Comparison of ENCODE assay signal across 24 mouse cellular contexts in the genomic region with DNA sequence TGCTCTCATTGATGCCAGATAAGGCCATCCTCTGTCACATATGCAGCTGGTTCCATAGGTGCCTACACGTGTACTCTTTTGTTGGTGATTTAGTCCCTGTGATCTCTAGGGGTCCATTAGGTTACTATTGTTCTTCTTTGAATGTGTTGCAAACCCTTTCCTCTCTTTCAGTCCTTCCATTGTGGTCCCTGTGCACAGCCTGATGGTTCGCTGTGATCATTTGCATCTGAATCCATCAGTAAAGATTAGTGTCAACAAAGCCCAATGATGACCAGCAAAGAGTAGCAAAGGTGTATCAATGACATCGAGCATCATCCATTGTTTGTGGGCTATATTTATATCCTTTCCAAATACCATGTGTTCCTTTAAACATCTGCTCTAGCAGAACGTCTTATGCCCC.
DNase-seq lines count a peak whose midpoint lies in the region; ATAC-seq and TF ChIP-seq lines count a peak whose summit lies in the region.
"Had no signal": no experiment of that assay in that cellular context is flagged by ENCODE, and none has a peak within 500 bp of the region (broad histone marks: within the 10 kb centered on the region; RNA-seq: fewer than 3 reads in every experiment).

No protein-coding gene starts in this region.

- no peak; the same call in 1 of the 2 replicates for ATAC-seq in midbrain, embryonic 11.5 days (ENCODE audit: low FRiP score)
- ATAC-seq in midbrain, postnatal 0 days (ENCODE audit: low FRiP score), result no peak
- ATAC-seq in hindbrain, embryonic 13.5 days (ENCODE audit: low FRiP score), result no peak
- ATAC-seq: activated CD4-positive, CD25-positive, alpha-beta regulatory T cell, adult 4 months; CD4-positive, CD25-positive, alpha-beta regulatory T cell, adult 4 months; forebrain, embryonic 13.5 days; forebrain, embryonic 15.5 days; forebrain, postnatal 0 days; Patski had no signal

- no peaks in the 10 kb centered on the region for H3K27me3 ChIP-seq in midbrain, embryonic 11.5 days (ENCODE audit: control insufficient read depth, insufficient read depth, low read length)
- H3K27me3 ChIP-seq in midbrain, postnatal 0 days (ENCODE audit: insufficient read depth, low read length), result no peaks in the 10 kb centered on the region
- no peaks in the 10 kb centered on the region for H3K27me3 ChIP-seq in hindbrain, embryonic 13.5 days
- H3K27me3 ChIP-seq: CH12.LX; embryonic facial prominence, embryonic 12.5 days; forebrain, embryonic 13.5 days; forebrain, embryonic 15.5 days; Patski had no signal

- H3K36me3 ChIP-seq in midbrain, embryonic 11.5 days (ENCODE audit: control insufficient read depth, insufficient read depth, low read length), result no peaks in the 10 kb centered on the region
- no peaks in the 10 kb centered on the region for H3K36me3 ChIP-seq in midbrain, postnatal 0 days (ENCODE audit: insufficient read depth, low read length)
- no peaks in the 10 kb centered on the region for H3K36me3 ChIP-seq in hindbrain, embryonic 13.5 days
- H3K36me3 ChIP-seq: embryonic facial prominence, embryonic 10.5 days; embryonic facial prominence, embryonic 12.5 days; forebrain, embryonic 15.5 days; G1E had no signal

- H3K9me3 ChIP-seq in midbrain, embryonic 11.5 days (ENCODE audit: control insufficient read depth, low read length), result no peaks in the 10 kb centered on the region
- H3K9me3 ChIP-seq in midbrain, postnatal 0 days (ENCODE audit: low read length), result no peaks in the 10 kb centered on the region
- no peaks in the 10 kb centered on the region for H3K9me3 ChIP-seq in hindbrain, embryonic 13.5 days
- H3K9me3 ChIP-seq: embryonic facial prominence, embryonic 10.5 days; embryonic facial prominence, embryonic 12.5 days; forebrain, embryonic 13.5 days; forebrain, embryonic 15.5 days had no signal

- peak; percentile 53 for DNase-seq in midbrain, embryonic 11.5 days (ENCODE audit: low spot score, missing footprints)
- DNase-seq in midbrain, postnatal 0 days (ENCODE audit: low spot score), result no peak
- peak; percentile 35 for DNase-seq in R1 (ENCODE audit: low read depth, low spot score)
- no peak for DNase-seq in kidney, postnatal 14 days
- DNase-seq: adrenal gland, adult 8-10 months; adrenal gland, postnatal 14 days; adrenal gland, postnatal 36 days; B cell, adult 2 months; cerebellum, adult 11-12 months; cerebellum, adult 2 months; cerebellum, adult 9-10 months; cerebellum, postnatal 10 days; cerebellum, postnatal 25 days; forebrain, postnatal 0 days had no signal

- no peak overlapping the region for H3K4me3 ChIP-seq in midbrain, embryonic 11.5 days (ENCODE audit: low read depth, low read length)
- H3K4me3 ChIP-seq in midbrain, postnatal 0 days (ENCODE audit: low read depth, low read length), result no peak overlapping the region
- H3K4me3 ChIP-seq in hindbrain, embryonic 13.5 days, result no peak overlapping the region
- H3K4me3 ChIP-seq: embryonic facial prominence, embryonic 10.5 days; embryonic facial prominence, embryonic 12.5 days; forebrain, embryonic 13.5 days; forebrain, embryonic 15.5 days had no signal

- 29% methylated on average over 4 of the region's 4 CpGs for WGBS in midbrain, embryonic 11.5 days
- 23% methylated on average over 4 of the region's 4 CpGs for WGBS in midbrain, postnatal 0 days
- WGBS in hindbrain, embryonic 13.5 days, result 27% methylated on average over 4 of the region's 4 CpGs

- H3K4me1 ChIP-seq in midbrain, embryonic 11.5 days (ENCODE audit: control insufficient read depth, insufficient read depth, low read length), result no peaks in the 10 kb centered on the region
- no peaks in the 10 kb centered on the region for H3K4me1 ChIP-seq in midbrain, postnatal 0 days (ENCODE audit: insufficient read depth, low read length)
- H3K4me1 ChIP-seq in hindbrain, embryonic 13.5 days (replicated peaks), result no peaks in the 10 kb centered on the region
- H3K4me1 ChIP-seq: embryonic facial prominence, embryonic 10.5 days; embryonic facial prominence, embryonic 12.5 days; forebrain, embryonic 13.5 days; forebrain, embryonic 15.5 days had no signal

- H3K9ac ChIP-seq in midbrain, embryonic 11.5 days (ENCODE audit: low read length), result no peak overlapping the region
- no peak overlapping the region for H3K9ac ChIP-seq in midbrain, postnatal 0 days (replicated peaks; ENCODE audit: low read length, poor library complexity, severe bottlenecking)
- no peak overlapping the region for H3K9ac ChIP-seq in hindbrain, embryonic 13.5 days
- H3K9ac ChIP-seq: embryonic facial prominence, embryonic 12.5 days; forebrain, embryonic 13.5 days; forebrain, embryonic 15.5 days; forebrain, postnatal 0 days had no signal

- H3K27ac ChIP-seq in midbrain, embryonic 11.5 days (ENCODE audit: low read depth, low read length), result no peak overlapping the region
- no peak overlapping the region for H3K27ac ChIP-seq in midbrain, postnatal 0 days (ENCODE audit: low read depth, low read length)
- H3K27ac ChIP-seq in hindbrain, embryonic 13.5 days, result no peak overlapping the region
- H3K27ac ChIP-seq: embryonic facial prominence, embryonic 10.5 days; embryonic facial prominence, embryonic 12.5 days; forebrain, embryonic 13.5 days; forebrain, embryonic 15.5 days had no signal

- no peak for TF ChIP-seq CTCF in midbrain, postnatal 0 days (IDR thresholded peaks at IDR 0.05)

- H3K4me2 ChIP-seq in midbrain, embryonic 11.5 days, result no peak overlapping the region
- no peak overlapping the region for H3K4me2 ChIP-seq in midbrain, postnatal 0 days (ENCODE audit: low read depth, low read length, poor library complexity, severe bottlenecking)
- H3K4me2 ChIP-seq in hindbrain, embryonic 13.5 days, result no peak overlapping the region
- H3K4me2 ChIP-seq: embryonic facial prominence, embryonic 12.5 days; forebrain, embryonic 13.5 days; forebrain, embryonic 15.5 days had no signal

Comparison
In these comparisons a context has a peak if more than half of its experiments do, and no peak if none do; other contexts are left out.
1. DNase-seq: peak in midbrain, embryonic 11.5 days (single experiment) and R1 (single experiment); none in midbrain, postnatal 0 days (single experiment) and kidney, postnatal 14 days (single experiment).